Mouse (Mus musculus) brown adipose tissue, adult 24 weeks (tissue): ENCODE measurements around the gene Map3k14. TPM values are rescaled to one million over a fixed set of nuclear protein-coding genes. Genes with fewer than 3 reads are reported as not detected.
"Not testable (repeated sequence)": the region's sequence is repeated elsewhere in the genome, so short reads cannot be mapped to it uniquely, and the experiment has no call there.

Experiments used
- H3K27ac ChIP-seq: fragments of 200-500 bp; replicated peaks from 2 replicates; pipeline ENCODE4 v1.5.1; 2012; ENCODE audit warnings: low read depth, mild to moderate bottlenecking, low read length
- H3K4me1 ChIP-seq: fragments of 200-500 bp; 2 replicates; pipeline ENCODE4 v1.6.1; 2012; ENCODE audit warnings: low read length, mixed read lengths; ENCODE audit not compliant: control insufficient read depth, insufficient read depth, insufficient read length
- H3K4me3 ChIP-seq: fragments of 200-500 bp; 2 replicates; pipeline ENCODE4 v1.5.1; 2012; ENCODE audit warnings: low read depth, mild to moderate bottlenecking, low read length, moderate library complexity; ENCODE audit not compliant: insufficient read depth
- polyA plus RNA-seq: library from polyadenylated mRNA; stranded (reverse); fragments of >200 nt; gene quantifications from 2 replicates; pipeline ENCODE4 v1.2.4, GENCODE M21; 2012; ENCODE audit not compliant: missing spikeins, insufficient read depth, insufficient read length

Gene Map3k14
- polyA plus RNA-seq, 1 experiment, result 3.8 TPM

GRCm38 (mm10) chr11:103246081-103246730 is 21.1 kb downstream of the Map3k14 start:
- Histone ChIP-seq H3K27ac (peak overlapping the region; percentile 7; the same call in 1 of the 2 replicates), H3K4me1 (peaks cover 25% of the 10 kb centered on the region), H3K4me3 (no peak overlapping the region)

GRCm38 (mm10) chr11:103244856-103245255 is 22.4 kb downstream of the Map3k14 start:
- no peak overlapping the region for H3K4me3 ChIP-seq
- H3K27ac ChIP-seq, result no peak overlapping the region
- peaks cover 24% of the 10 kb centered on the region for H3K4me1 ChIP-seq

- Histone ChIP-seq H3K4me3 (no peak overlapping the region), H3K4me1 (peaks cover 5% of the 10 kb centered on the region; the same call in 1 of the 2 replicates), H3K27ac (no peak overlapping the region)
Measured at GRCm38 (mm10) chr11:103240740-103241139, 26.5 kb downstream of the Map3k14 start.

- Histone ChIP-seq H3K4me1 (no peaks in the 10 kb centered on the region), H3K27ac (no peak overlapping the region), H3K4me3 (no peak overlapping the region)
Measured at GRCm38 (mm10) chr11:103237757-103238156, 29.5 kb downstream of the Map3k14 start.

GRCm38 (mm10) chr11:103236903-103237302 is 30.4 kb downstream of the Map3k14 start:
- Histone ChIP-seq H3K4me1 (no peaks in the 10 kb centered on the region), H3K4me3 (no peak overlapping the region), H3K27ac (no peak overlapping the region)

- H3K27ac ChIP-seq, result no peak overlapping the region
- H3K4me3 ChIP-seq, result no peak overlapping the region
- no peaks in the 10 kb centered on the region for H3K4me1 ChIP-seq
Measured at GRCm38 (mm10) chr11:103236431-103236830, 30.8 kb downstream of the Map3k14 start.

- Histone ChIP-seq H3K4me3 (no peak overlapping the region), H3K4me1 (no peaks in the 10 kb centered on the region), H3K27ac (no peak overlapping the region)
Measured at GRCm38 (mm10) chr11:103235702-103236101, 31.6 kb downstream of the Map3k14 start.

GRCm38 (mm10) chr11:103234447-103234846 is 32.8 kb downstream of the Map3k14 start:
- Histone ChIP-seq H3K4me3 (no peak overlapping the region), H3K4me1 (no peaks in the 10 kb centered on the region), H3K27ac (no peak overlapping the region)

GRCm38 (mm10) chr11:103232966-103233365 is 34.3 kb downstream of the Map3k14 start:
- no peak overlapping the region for H3K4me3 ChIP-seq
- no peaks in the 10 kb centered on the region for H3K4me1 ChIP-seq
- no peak overlapping the region for H3K27ac ChIP-seq

GRCm38 (mm10) chr11:103231367-103231766 is 35.9 kb downstream of the Map3k14 start:
- Histone ChIP-seq H3K27ac (no peak overlapping the region), H3K4me1 (no peaks in the 10 kb centered on the region), H3K4me3 (no peak overlapping the region)

GRCm38 (mm10) chr11:103230626-103231025 is 36.6 kb downstream of the Map3k14 start:
- H3K4me1 ChIP-seq, result no peaks in the 10 kb centered on the region
- H3K27ac ChIP-seq, result no peak overlapping the region
- no peak overlapping the region for H3K4me3 ChIP-seq

GRCm38 (mm10) chr11:103229608-103230007 is 37.7 kb downstream of the Map3k14 start:
- no peak overlapping the region for H3K4me3 ChIP-seq
- no peak overlapping the region for H3K27ac ChIP-seq
- peaks cover 3% of the 10 kb centered on the region; the same call in 1 of the 2 replicates for H3K4me1 ChIP-seq

GRCm38 (mm10) chr11:103223951-103224456 is 43.3 kb downstream of the Map3k14 start:
- Histone ChIP-seq H3K27ac (peak overlapping the region; percentile 60), H3K4me3 (no peak overlapping the region), H3K4me1 (peaks cover 10% of the 10 kb centered on the region; the same call in 1 of the 2 replicates)

- peaks cover 10% of the 10 kb centered on the region; the same call in 1 of the 2 replicates for H3K4me1 ChIP-seq
- peak overlapping the region; percentile 60 for H3K27ac ChIP-seq
- H3K4me3 ChIP-seq, result no peak overlapping the region
Measured at GRCm38 (mm10) chr11:103223444-103223843, 43.8 kb downstream of the Map3k14 start.

- not testable (repeated sequence) for H3K27ac ChIP-seq, H3K4me3 ChIP-seq, H3K4me1 ChIP-seq
Measured at GRCm38 (mm10) chr11:103222718-103223117, 44.6 kb downstream of the Map3k14 start.

GRCm38 (mm10) chr11:103221437-103221836 is 45.8 kb downstream of the Map3k14 start:
- Histone ChIP-seq H3K4me1 (peaks cover 10% of the 10 kb centered on the region; the same call in 1 of the 2 replicates), H3K27ac (no peak overlapping the region), H3K4me3 (no peak overlapping the region)
